Mouse (Mus musculus) lung, postnatal 14 days (tissue): ENCODE data around the gene Arhgap10.
A peak's percentile ranks its signal among the peaks of the same experiment; 100 is the strongest.

ENCODE experiments used
- DNase-seq: peaks from one replicate; pipeline ENCODE4 v3.0.0; 2021

The Arhgap10 gene

GRCm38 (mm10) chr8:77484266-77484665 lies 33.5 kb downstream of the Arhgap10 start:
- no peak for DNase-seq

GRCm38 (mm10) chr8:77483676-77484075 lies 34.1 kb downstream of the Arhgap10 start:
- no peak for DNase-seq

GRCm38 (mm10) chr8:77481791-77482190 lies 36.0 kb downstream of the Arhgap10 start:
- no peak for DNase-seq

GRCm38 (mm10) chr8:77479995-77480394 lies 37.8 kb downstream of the Arhgap10 start:
- DNase-seq, result no peak

GRCm38 (mm10) chr8:77478913-77479273 lies 38.9 kb downstream of the Arhgap10 start:
- DNase-seq, result peak; percentile 52

GRCm38 (mm10) chr8:77478155-77478912 lies 39.4 kb downstream of the Arhgap10 start:
- no peak for DNase-seq

GRCm38 (mm10) chr8:77477684-77478083 lies 40.1 kb downstream of the Arhgap10 start:
- DNase-seq, result no peak

GRCm38 (mm10) chr8:77474614-77475013 lies 43.1 kb downstream of the Arhgap10 start:
- DNase-seq, result no peak

GRCm38 (mm10) chr8:77473773-77474172 lies 44.0 kb downstream of the Arhgap10 start:
- no peak for DNase-seq

- peak; percentile 71 for DNase-seq
Observed at GRCm38 (mm10) chr8:77473373-77473772, 44.4 kb downstream of the Arhgap10 start.

GRCm38 (mm10) chr8:77461392-77461791 lies 56.4 kb downstream of the Arhgap10 start:
- DNase-seq, result no peak

GRCm38 (mm10) chr8:77460363-77460762 lies 57.4 kb downstream of the Arhgap10 start:
- no peak for DNase-seq

GRCm38 (mm10) chr8:77459696-77460095 lies 58.1 kb downstream of the Arhgap10 start:
- DNase-seq, result no peak

- no peak for DNase-seq
Observed at GRCm38 (mm10) chr8:77458575-77458974, 59.2 kb downstream of the Arhgap10 start.

- DNase-seq, result no peak
Observed at GRCm38 (mm10) chr8:77456263-77456662, 61.5 kb downstream of the Arhgap10 start.

- DNase-seq, result no peak
Observed at GRCm38 (mm10) chr8:77453836-77454235, 63.9 kb downstream of the Arhgap10 start.

GRCm38 (mm10) chr8:77451466-77452382 lies 66.0 kb downstream of the Arhgap10 start:
- no peak for DNase-seq

GRCm38 (mm10) chr8:77451052-77451451 lies 66.7 kb downstream of the Arhgap10 start:
- DNase-seq, result no peak

- no peak for DNase-seq
Observed at GRCm38 (mm10) chr8:77446294-77446693, 71.5 kb downstream of the Arhgap10 start.

GRCm38 (mm10) chr8:77445642-77446041 lies 72.1 kb downstream of the Arhgap10 start:
- no peak for DNase-seq

GRCm38 (mm10) chr8:77444166-77444870 lies 73.4 kb downstream of the Arhgap10 start:
- peak; percentile 82 for DNase-seq

GRCm38 (mm10) chr8:77442452-77442851 lies 75.3 kb downstream of the Arhgap10 start:
- DNase-seq, result no peak

GRCm38 (mm10) chr8:77440913-77441312 lies 76.8 kb downstream of the Arhgap10 start:
- DNase-seq, result no peak
